Mouse (Mus musculus): ENCODE measurements around the gene Cdhr4.

- TF ChIP-seq CTCF (IDR thresholded peaks at IDR 0.05; ENCODE audit: low read depth) (no peak), EP300 (IDR thresholded peaks at IDR 0.05; ENCODE audit: low read depth) (no peak)
These were observed 54.3 kb downstream of the Cdhr4 start for GRCm38 (mm10) chr9:108046582-108046981.
